Mouse (Mus musculus): ENCODE results near the gene Nrxn3.

DNA sequence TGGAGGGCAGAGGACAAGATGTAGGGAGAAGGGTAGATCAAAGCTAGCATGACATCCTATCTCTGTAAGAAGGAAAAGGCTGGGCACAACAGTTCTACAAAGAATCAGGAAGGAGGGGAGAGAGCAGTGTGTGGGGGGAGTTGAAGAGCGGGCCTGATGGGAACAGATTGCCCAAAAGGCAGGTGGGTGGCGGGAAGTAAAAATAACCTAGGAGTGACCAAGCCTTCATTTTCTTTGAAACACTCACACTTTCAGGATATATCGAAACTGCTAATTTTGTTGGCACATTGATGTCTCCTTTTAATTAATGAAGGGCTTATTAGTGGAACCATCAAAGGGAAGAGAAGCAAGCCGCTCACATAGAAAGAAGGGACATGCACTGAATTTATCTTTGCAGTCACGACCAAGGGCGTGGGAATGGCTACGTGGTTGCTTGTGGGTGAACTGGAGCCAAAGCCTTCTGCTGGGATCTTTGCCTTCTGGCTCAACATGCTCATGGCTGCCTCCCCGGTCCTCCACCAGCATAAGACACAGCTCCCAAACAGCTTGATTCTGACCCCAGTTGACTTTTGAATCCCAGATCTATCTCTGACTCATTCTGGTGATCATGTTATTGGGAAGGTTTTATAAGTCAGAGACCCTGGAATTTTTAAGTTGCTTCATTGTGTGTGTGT, 371.3 kb downstream of the Nrxn3 start:
- TF ChIP-seq GATA1 (IDR thresholded peaks at IDR 0.05; ENCODE audit: borderline replicate concordance, low read length) (no peak), FLI1 (IDR thresholded peaks at IDR 0.05; ENCODE audit: low read length) (no peak)
